Mouse (Mus musculus) G1E (cell line): ENCODE results near the gene Mphosph9.

ENCODE experiments used
- CTCF ChIP-seq: IDR thresholded peaks from 2 replicates; pipeline ENCODE4 v1.5.1; 2012; ENCODE audit warnings: low read depth, low read length, inconsistent platforms, mixed read lengths
- GATA2 ChIP-seq: IDR thresholded peaks from 2 replicates; pipeline ENCODE4 v1.6.1; 2012; ENCODE audit warnings: low read depth, low read length, inconsistent platforms, borderline replicate concordance
- TAL1 ChIP-seq: conservative IDR thresholded peaks from 2 replicates; pipeline ENCODE4 v1.6.1; 2012; ENCODE audit warnings: low read depth, low read length, inconsistent platforms, mixed read lengths

DNA sequence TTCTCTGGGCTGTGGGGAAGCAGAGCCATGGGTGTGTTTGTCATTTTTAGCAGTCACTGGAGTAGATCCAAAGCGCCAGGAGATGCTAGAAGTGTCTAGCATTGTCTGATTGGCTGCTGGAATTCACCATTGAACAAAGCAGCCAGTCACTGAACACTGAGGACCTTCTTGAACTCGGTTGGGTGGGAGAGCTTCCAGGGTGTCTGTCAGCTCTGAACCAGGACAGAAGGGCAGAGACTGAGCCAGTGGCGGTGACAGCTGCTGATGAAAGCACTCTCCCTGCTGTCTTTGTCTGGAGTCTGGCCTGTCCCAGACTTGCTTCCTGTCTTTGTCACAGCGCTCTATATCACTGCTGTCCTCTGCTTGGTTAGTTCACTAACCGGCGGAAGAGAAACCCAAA, 6.6 kb upstream of the Mphosph9 start:
- TF ChIP-seq CTCF, result no peak
- TF ChIP-seq TAL1, result no peak
- no peak for TF ChIP-seq GATA2
